Mouse (Mus musculus): ENCODE data around the gene 1700007K13Rik.

DNA sequence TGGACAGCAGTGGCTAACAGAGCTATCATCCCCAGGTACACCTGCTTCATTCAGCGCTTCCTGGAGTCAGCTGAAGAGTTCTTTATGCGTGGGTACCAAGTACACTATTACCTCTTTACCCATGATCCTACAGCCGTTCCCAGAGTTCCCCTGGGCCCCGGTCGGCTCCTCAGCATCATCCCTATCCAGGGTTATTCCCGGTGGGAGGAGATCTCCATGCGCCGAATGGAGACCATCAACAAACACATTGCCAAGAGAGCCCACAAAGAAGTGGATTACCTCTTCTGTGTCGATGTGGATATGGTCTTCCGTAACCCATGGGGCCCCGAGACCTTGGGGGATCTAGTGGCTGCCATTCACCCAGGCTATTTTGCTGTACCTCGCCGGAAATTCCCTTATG lies 38.5 kb upstream of the 1700007K13Rik start:
- TF ChIP-seq GATA1 (IDR thresholded peaks at IDR 0.05; ENCODE audit: borderline replicate concordance, low read length) (no peak), FLI1 (IDR thresholded peaks at IDR 0.05; ENCODE audit: low read length) (no peak)
